Mouse (Mus musculus): ENCODE measurements around the gene Lmtk3.

Lmtk3 gene

DNA sequence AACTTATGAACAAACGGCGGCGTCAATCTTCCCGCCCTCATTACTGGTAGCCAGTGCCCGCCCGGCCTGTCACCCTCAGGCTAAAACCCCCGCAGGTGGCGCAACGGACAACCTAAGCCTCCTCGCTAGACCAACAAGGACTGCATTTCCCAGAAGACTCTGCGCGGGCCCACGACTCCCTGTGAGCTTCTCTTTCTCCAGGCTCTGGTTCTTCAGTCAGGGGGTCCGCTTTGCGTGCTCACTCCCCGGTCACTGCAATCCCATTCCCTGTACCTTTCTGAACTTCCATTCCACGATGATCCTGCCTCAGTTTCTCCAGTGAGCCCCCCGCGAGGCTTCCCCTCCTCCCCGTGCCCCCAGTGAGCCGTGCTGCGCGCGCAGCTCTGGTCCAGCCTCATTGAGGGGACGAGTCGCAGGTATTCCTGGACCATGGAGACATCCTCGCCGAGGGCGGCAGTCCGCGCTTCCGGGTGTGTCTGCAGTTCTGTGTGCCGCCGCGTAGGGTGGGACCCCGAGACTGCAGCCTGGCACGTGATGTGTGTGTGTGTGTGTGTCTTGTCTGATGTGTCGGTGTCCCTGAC, at the start of gene Lmtk3:
Lmtk3 (plus strand) TSS at position 228 of the 581 bp plus-strand sequence.
- in situ Hi-C loops (cut with MboI; ENCODE audit: low pct_unique_long_range_greater_than_20kb in 1 of 2, low sequenced_read_pairs in 2 of 2, unreplicated experiment in 1 of 2): no loop called here

DNA sequence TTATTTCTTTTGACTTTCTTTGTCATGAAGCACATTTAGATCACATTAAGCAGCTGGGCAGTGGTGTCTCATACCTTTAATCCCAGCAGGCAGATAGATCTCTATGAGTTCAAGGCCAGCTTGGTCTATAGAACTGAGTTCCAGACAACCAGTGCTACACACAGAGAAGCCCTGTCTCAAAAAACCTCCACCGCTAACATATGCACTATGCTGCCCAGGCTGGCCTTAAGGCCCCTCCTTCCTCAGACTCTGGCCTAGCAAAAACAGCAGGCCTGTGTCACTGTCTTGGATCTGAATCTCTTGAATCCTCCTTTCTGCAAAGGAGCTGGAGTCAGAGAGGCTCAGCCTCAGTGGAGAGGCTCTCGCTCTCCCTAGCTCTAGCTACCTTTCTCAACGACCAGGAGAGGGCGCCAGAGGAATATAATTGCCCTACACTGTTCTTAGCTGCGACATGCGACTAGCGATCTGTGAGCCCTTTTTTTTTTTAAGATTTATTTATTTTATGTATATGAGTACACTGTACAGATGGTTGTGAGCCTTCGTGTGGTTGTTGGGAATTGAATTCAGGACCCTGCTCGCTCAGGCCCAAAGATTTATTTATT, 44.3 kb upstream of the Lmtk3 start:
- in situ Hi-C loops (cut with MboI; ENCODE audit: low pct_unique_long_range_greater_than_20kb in 1 of 2, low sequenced_read_pairs in 2 of 2, unreplicated experiment in 1 of 2): loop anchor here in 1 of 2 experiments (10.0 kb wide), 1 partner anchor 186 kb away; the partner anchor contains the start of genes Ccdc114 and Emp3

GRCm38 (mm10) chr7:45739820-45740219, 43.7 kb upstream of the Lmtk3 start:
- in situ Hi-C loops (cut with MboI; ENCODE audit: low pct_unique_long_range_greater_than_20kb in 1 of 2, low sequenced_read_pairs in 2 of 2, unreplicated experiment in 1 of 2): loop anchor here in 1 of 2 experiments (10.0 kb wide), 1 partner anchor 185 kb away; the partner anchor contains the start of genes Ccdc114 and Emp3

GRCm38 (mm10) chr7:45741308-45741707, 42.2 kb upstream of the Lmtk3 start:
- in situ Hi-C loops (cut with MboI; ENCODE audit: low pct_unique_long_range_greater_than_20kb in 1 of 2, low sequenced_read_pairs in 2 of 2, unreplicated experiment in 1 of 2): no loop called here

DNA sequence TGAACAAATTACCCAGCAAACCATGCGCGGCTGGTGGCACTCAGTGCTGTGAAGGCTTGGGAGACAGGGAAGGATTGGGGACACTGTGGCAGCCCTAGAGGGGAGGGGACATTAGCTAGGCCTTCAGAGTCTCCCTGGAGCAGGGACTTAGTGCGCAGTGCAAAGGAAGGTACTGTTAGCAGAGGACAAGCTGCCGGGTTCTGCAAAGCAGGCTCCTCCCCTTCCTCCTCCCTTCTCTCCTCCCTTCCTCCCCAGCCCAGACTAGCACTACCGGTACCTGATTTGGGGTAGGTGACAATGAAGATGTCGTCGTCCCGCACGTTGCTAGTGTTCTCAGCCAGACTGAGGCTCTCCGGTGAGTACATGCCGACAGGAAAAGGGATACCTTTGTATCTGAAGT, 41.8 kb upstream of the Lmtk3 start:
- in situ Hi-C loops (cut with MboI; ENCODE audit: low pct_unique_long_range_greater_than_20kb in 1 of 2, low sequenced_read_pairs in 2 of 2, unreplicated experiment in 1 of 2): no loop called here

DNA sequence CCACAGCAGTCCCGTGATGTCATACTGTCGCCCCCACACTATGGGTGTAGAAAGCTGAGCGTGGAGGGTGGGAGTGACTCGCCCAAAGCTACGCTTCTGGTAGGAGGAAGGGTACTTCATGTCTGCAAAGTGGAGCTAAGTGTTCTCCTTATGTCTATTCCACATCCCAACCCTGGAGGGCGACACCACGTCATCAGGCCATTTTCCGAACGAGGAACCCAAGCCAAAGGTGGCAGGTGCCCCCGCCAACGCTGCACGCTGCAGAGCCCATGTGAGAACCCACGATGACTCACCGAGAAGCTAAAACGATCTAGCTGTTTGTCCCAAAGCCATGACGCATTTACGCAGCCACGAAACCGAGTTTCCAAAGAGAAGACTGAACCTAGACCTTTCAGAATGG, 41.2 kb upstream of the Lmtk3 start:
- in situ Hi-C loops (cut with MboI; ENCODE audit: low pct_unique_long_range_greater_than_20kb in 1 of 2, low sequenced_read_pairs in 2 of 2, unreplicated experiment in 1 of 2): no loop called here

GRCm38 (mm10) chr7:45744387-45744786, 39.2 kb upstream of the Lmtk3 start:
- in situ Hi-C loops (cut with MboI; ENCODE audit: low pct_unique_long_range_greater_than_20kb in 1 of 2, low sequenced_read_pairs in 2 of 2, unreplicated experiment in 1 of 2): no loop called here

GRCm38 (mm10) chr7:45746518-45746917, 37.0 kb upstream of the Lmtk3 start:
- in situ Hi-C loops (cut with MboI; ENCODE audit: low pct_unique_long_range_greater_than_20kb in 1 of 2, low sequenced_read_pairs in 2 of 2, unreplicated experiment in 1 of 2): no loop called here

GRCm38 (mm10) chr7:45747450-45747849, 36.1 kb upstream of the Lmtk3 start:
- in situ Hi-C loops (cut with MboI; ENCODE audit: low pct_unique_long_range_greater_than_20kb in 1 of 2, low sequenced_read_pairs in 2 of 2, unreplicated experiment in 1 of 2): no loop called here

GRCm38 (mm10) chr7:45748110-45748509, 35.4 kb upstream of the Lmtk3 start:
- in situ Hi-C loops (cut with MboI; ENCODE audit: low pct_unique_long_range_greater_than_20kb in 1 of 2, low sequenced_read_pairs in 2 of 2, unreplicated experiment in 1 of 2): no loop called here

GRCm38 (mm10) chr7:45749401-45749800, 34.1 kb upstream of the Lmtk3 start:
- in situ Hi-C loops (cut with MboI; ENCODE audit: low pct_unique_long_range_greater_than_20kb in 1 of 2, low sequenced_read_pairs in 2 of 2, unreplicated experiment in 1 of 2): no loop called here

- in situ Hi-C loops (cut with MboI; ENCODE audit: low pct_unique_long_range_greater_than_20kb in 1 of 2, low sequenced_read_pairs in 2 of 2, unreplicated experiment in 1 of 2): no loop called here
Measured at GRCm38 (mm10) chr7:45750162-45750561, 33.4 kb upstream of the Lmtk3 start.

DNA sequence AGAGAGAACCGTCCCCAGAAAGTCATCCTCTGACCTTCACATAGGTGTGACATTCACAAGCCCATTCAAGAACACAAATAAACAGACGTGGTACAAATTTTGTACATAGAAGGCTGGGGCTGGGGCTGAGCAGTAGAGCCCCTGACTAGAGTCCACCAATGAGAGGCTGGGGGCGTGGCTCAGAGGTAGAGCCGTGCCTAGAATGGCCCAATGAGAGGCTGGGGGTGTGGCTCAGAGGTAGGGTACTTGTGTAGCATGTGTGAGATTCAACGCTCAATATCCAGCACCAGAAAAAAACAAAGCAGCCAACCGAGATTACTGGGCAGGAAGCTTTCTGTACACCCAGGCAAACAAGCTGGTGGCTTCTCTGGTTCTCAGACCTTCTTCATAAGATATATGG, 27.8 kb upstream of the Lmtk3 start:
- in situ Hi-C loops (cut with MboI; ENCODE audit: low pct_unique_long_range_greater_than_20kb in 1 of 2, low sequenced_read_pairs in 2 of 2, unreplicated experiment in 1 of 2): no loop called here

- in situ Hi-C loops (cut with MboI; ENCODE audit: low pct_unique_long_range_greater_than_20kb in 1 of 2, low sequenced_read_pairs in 2 of 2, unreplicated experiment in 1 of 2): no loop called here
Measured at GRCm38 (mm10) chr7:45759400-45759799, 24.1 kb upstream of the Lmtk3 start.

DNA sequence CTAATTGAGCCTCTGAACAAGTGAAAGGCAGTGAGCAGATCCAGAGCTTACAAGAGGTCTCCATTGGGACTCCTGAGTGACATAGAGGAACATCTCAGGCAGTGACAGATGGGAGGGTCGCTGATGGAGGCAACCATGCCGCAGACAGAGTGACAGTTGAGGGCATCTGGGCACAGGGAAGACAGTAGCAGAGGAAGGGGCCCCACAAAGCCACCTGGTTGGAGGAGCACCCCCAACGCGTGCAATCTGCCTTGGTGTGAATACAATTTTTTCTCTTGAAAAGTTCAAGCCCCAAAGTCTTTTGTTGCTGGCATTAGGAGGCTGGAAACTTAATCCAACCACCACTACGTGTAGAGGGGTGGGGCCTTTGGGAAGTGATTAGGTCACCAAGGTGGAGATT, 23.4 kb upstream of the Lmtk3 start:
- in situ Hi-C loops (cut with MboI; ENCODE audit: low pct_unique_long_range_greater_than_20kb in 1 of 2, low sequenced_read_pairs in 2 of 2, unreplicated experiment in 1 of 2): no loop called here

- in situ Hi-C loops (cut with MboI; ENCODE audit: low pct_unique_long_range_greater_than_20kb in 1 of 2, low sequenced_read_pairs in 2 of 2, unreplicated experiment in 1 of 2): no loop called here
Measured at GRCm38 (mm10) chr7:45765995-45766394, 17.5 kb upstream of the Lmtk3 start.

- in situ Hi-C loops (cut with MboI; ENCODE audit: low pct_unique_long_range_greater_than_20kb in 1 of 2, low sequenced_read_pairs in 2 of 2, unreplicated experiment in 1 of 2): no loop called here
Measured at GRCm38 (mm10) chr7:45766764-45767163, 16.8 kb upstream of the Lmtk3 start.

DNA sequence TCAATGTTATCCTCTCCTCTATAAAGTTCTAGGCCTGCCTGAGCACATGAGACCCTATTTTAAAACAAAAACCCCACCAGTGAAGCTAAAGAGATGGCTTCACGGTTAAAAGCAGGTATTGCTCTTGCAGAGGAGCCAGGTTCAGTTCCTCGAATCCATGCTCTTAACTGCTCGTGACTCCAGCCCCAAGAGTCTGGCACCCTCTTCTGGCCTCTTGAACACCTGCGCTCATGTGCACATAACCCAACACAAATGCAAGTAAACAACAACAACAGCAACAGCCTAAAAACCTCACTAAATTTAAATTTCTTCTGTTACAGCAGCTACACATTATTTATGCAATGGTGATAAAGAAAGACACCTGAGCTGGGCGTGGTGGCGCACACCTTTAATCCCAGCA, 16.0 kb upstream of the Lmtk3 start:
- in situ Hi-C loops (cut with MboI; ENCODE audit: low pct_unique_long_range_greater_than_20kb in 1 of 2, low sequenced_read_pairs in 2 of 2, unreplicated experiment in 1 of 2): no loop called here

- in situ Hi-C loops (cut with MboI; ENCODE audit: low pct_unique_long_range_greater_than_20kb in 1 of 2, low sequenced_read_pairs in 2 of 2, unreplicated experiment in 1 of 2): no loop called here
Measured at GRCm38 (mm10) chr7:45770427-45771082, 13.0 kb upstream of the Lmtk3 start.

DNA sequence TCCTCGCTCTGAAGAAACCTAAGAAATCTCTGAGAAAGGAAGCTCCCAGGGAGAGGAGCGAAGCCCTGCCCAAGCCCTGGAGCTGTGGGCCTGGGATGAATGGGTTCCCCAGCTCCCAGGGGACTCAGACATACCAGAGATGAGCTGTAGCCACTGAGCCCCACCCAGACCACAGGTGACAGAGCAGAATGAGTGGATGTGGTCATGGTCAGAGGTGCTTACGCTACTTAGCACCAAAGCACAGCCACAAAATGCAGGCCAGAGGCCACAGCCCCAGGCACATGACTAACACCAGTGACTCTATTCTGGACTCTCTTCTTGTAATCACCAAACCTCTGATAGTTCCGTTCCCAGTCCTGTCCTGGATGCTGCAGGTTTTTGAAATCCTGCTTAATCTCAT, 12.4 kb upstream of the Lmtk3 start:
- in situ Hi-C loops (cut with MboI; ENCODE audit: low pct_unique_long_range_greater_than_20kb in 1 of 2, low sequenced_read_pairs in 2 of 2, unreplicated experiment in 1 of 2): no loop called here
